Mouse (Mus musculus): ENCODE results near the gene Etv5. TPM values are rescaled to one million over a fixed set of nuclear protein-coding genes. Genes with fewer than 3 reads are reported as not detected.
A peak's percentile ranks its signal among the peaks of the same experiment; 100 is the strongest.

Etv5 gene
- 188 and 201 TPM in 2 replicates for polyA plus RNA-seq (2015; fragmentation: Nextera tagmentation; extraction: Ambion mirVana)

GRCm38 (mm10) chr16:22439499-22440177, at the start of gene Etv5:
TSS of gene Etv5 (minus strand) at chr16:22439719.
- H3K4me1 ChIP-seq (replicated peaks; ENCODE audit: control insufficient read depth, insufficient read depth, low read length): peaks cover 17% of the 10 kb centered on the region
- H3K9ac ChIP-seq (ENCODE audit: low read length): peak within 1 kb of the TSS; percentile 82
- H3K4me2 ChIP-seq (ENCODE audit: low read depth, low read length): peak within 1 kb of the TSS; percentile 90
- ATAC-seq (ENCODE audit: low read depth): peak; percentile 96
- 0% methylated on average over 59 of the region's 63 CpGs for WGBS
- peak within 1 kb of the TSS; percentile 85 for H3K4me3 ChIP-seq (ENCODE audit: low read length)
- H3K36me3 ChIP-seq (ENCODE audit: control insufficient read depth, insufficient read depth, low read length): no peaks in the 10 kb centered on the region
- no peaks in the 10 kb centered on the region for H3K9me3 ChIP-seq (ENCODE audit: control insufficient read depth, low read length)
- peak within 1 kb of the TSS; percentile 92 for H3K27ac ChIP-seq (ENCODE audit: low read length)
- H3K27me3 ChIP-seq (ENCODE audit: control insufficient read depth, insufficient read depth, low read depth, low read length): no peaks in the 10 kb centered on the region

- 81% methylated on average over 1 of the region's 1 CpGs for WGBS
- Histone ChIP-seq H3K9ac (ENCODE audit: low read length) (no peak overlapping the region), H3K4me1 (replicated peaks; ENCODE audit: control insufficient read depth, insufficient read depth, low read length) (no peaks in the 10 kb centered on the region; the same call in 1 of the 2 replicates), H3K4me2 (ENCODE audit: low read depth, low read length) (no peak overlapping the region), H3K27me3 (ENCODE audit: control insufficient read depth, insufficient read depth, low read depth, low read length) (no peaks in the 10 kb centered on the region), H3K9me3 (ENCODE audit: control insufficient read depth, low read length) (no peaks in the 10 kb centered on the region), H3K27ac (ENCODE audit: low read length) (no peak overlapping the region), H3K36me3 (ENCODE audit: control insufficient read depth, insufficient read depth, low read length) (no peaks in the 10 kb centered on the region), H3K4me3 (ENCODE audit: low read length) (no peak overlapping the region)
- ATAC-seq (ENCODE audit: low read depth): no peak
Observed at GRCm38 (mm10) chr16:22483900-22484299, 44.4 kb upstream of the Etv5 start.

GRCm38 (mm10) chr16:22479322-22479721, 39.8 kb upstream of the Etv5 start:
- no peaks in the 10 kb centered on the region; the same call in 1 of the 2 replicates for H3K4me1 ChIP-seq (replicated peaks; ENCODE audit: control insufficient read depth, insufficient read depth, low read length)
- no peaks in the 10 kb centered on the region for H3K27me3 ChIP-seq (ENCODE audit: control insufficient read depth, insufficient read depth, low read depth, low read length)
- no peaks in the 10 kb centered on the region for H3K9me3 ChIP-seq (ENCODE audit: control insufficient read depth, low read length)
- no peaks in the 10 kb centered on the region for H3K36me3 ChIP-seq (ENCODE audit: control insufficient read depth, insufficient read depth, low read length)
- H3K27ac ChIP-seq (ENCODE audit: low read length): no peak overlapping the region
- no peak overlapping the region for H3K9ac ChIP-seq (ENCODE audit: low read length)
- H3K4me2 ChIP-seq (ENCODE audit: low read depth, low read length): no peak overlapping the region
- H3K4me3 ChIP-seq (ENCODE audit: low read length): no peak overlapping the region
- WGBS: 86% methylated on average over 8 of the region's 8 CpGs
- no peak for ATAC-seq (ENCODE audit: low read depth)

DNA sequence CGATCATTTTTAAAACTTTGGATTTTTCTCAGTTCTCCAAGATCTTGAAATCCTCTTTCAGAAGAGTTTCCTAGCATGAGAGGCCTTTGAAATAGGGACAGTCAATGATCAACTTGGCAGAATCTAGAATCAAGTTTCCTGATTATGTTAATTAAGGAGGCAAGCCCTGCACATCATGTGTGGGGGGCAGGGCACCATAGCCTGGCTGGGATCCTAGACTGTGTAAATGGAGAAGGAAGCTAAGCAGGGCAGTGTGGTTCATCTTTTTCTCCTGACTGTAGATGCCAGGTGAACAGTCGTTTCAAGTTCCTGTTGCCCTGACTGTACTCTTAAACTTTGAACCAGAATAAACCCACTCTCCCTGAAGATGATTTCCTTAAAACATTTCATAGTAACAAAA, 32.2 kb upstream of the Etv5 start:
- Histone ChIP-seq H3K9me3 (ENCODE audit: control insufficient read depth, low read length) (no peaks in the 10 kb centered on the region), H3K36me3 (ENCODE audit: control insufficient read depth, insufficient read depth, low read length) (no peaks in the 10 kb centered on the region), H3K4me3 (ENCODE audit: low read length) (no peak overlapping the region), H3K27me3 (ENCODE audit: control insufficient read depth, insufficient read depth, low read depth, low read length) (no peaks in the 10 kb centered on the region), H3K9ac (ENCODE audit: low read length) (no peak overlapping the region), H3K4me2 (ENCODE audit: low read depth, low read length) (no peak overlapping the region), H3K4me1 (replicated peaks; ENCODE audit: control insufficient read depth, insufficient read depth, low read length) (0 out of 2 replicates have a peak, but pooled peaks cover 3% of the 10 kb centered on the region), H3K27ac (ENCODE audit: low read length) (no peak overlapping the region)
- WGBS: 61% methylated on average over 2 of the region's 2 CpGs
- ATAC-seq (ENCODE audit: low read depth): no peak

DNA sequence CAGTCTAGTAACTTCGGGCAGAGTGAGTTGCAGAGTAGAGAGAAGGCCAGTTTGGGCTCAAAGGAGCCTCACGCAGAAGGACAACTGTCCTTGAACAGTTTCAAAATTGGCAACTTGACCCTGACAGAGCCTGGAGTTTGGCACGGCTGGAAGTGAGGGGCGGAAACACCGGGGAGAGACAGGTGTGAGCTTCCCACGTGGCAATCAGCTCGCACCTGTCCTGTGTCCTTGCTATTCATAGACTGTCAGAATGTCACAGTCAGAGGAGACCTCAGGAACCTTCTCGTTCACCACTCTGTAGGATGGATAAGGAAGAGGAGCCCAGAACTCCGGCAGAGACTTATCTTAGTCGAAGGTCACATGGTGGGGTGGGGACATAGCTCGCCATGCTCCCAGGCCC, 29.9 kb upstream of the Etv5 start:
- H3K27ac ChIP-seq (ENCODE audit: low read length): no peak overlapping the region
- H3K9ac ChIP-seq (ENCODE audit: low read length): no peak overlapping the region
- no peaks in the 10 kb centered on the region for H3K27me3 ChIP-seq (ENCODE audit: control insufficient read depth, insufficient read depth, low read depth, low read length)
- no peaks in the 10 kb centered on the region for H3K9me3 ChIP-seq (ENCODE audit: control insufficient read depth, low read length)
- WGBS: 63% methylated on average over 11 of the region's 11 CpGs
- peak; percentile 26; the same call in 1 of the 2 replicates for ATAC-seq (ENCODE audit: low read depth)
- H3K4me2 ChIP-seq (ENCODE audit: low read depth, low read length): no peak overlapping the region
- H3K36me3 ChIP-seq (ENCODE audit: control insufficient read depth, insufficient read depth, low read length): no peaks in the 10 kb centered on the region
- H3K4me1 ChIP-seq (replicated peaks; ENCODE audit: control insufficient read depth, insufficient read depth, low read length): 0 out of 2 replicates have a peak, but pooled peaks cover 3% of the 10 kb centered on the region
- no peak overlapping the region for H3K4me3 ChIP-seq (ENCODE audit: low read length)

DNA sequence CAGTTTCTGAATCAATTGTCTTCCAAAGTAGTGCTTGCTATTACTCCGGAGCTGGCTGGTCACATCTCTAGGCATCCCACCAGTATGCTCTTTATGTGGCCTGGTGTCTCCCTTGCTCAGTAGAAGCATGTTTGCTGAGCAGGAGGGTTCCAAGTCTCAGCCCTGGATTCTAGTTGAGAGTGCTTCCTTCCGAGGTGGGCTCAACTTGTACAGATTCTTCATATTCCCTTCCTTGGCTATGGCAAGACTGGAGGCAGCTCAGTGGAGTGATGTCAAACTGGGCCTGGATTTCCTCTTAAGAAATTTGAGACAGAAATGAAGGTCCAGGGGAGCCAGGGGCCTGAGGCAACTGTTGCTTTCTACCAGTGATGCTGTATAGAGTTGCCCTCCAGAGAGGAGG, 27.6 kb upstream of the Etv5 start:
- H3K4me2 ChIP-seq (ENCODE audit: low read depth, low read length): no peak overlapping the region
- no peaks in the 10 kb centered on the region for H3K9me3 ChIP-seq (ENCODE audit: control insufficient read depth, low read length)
- H3K9ac ChIP-seq (ENCODE audit: low read length): no peak overlapping the region
- H3K27me3 ChIP-seq (ENCODE audit: control insufficient read depth, insufficient read depth, low read depth, low read length): no peaks in the 10 kb centered on the region
- no peak for ATAC-seq (ENCODE audit: low read depth)
- 75% methylated on average over 2 of the region's 2 CpGs for WGBS
- H3K4me3 ChIP-seq (ENCODE audit: low read length): no peak overlapping the region
- H3K36me3 ChIP-seq (ENCODE audit: control insufficient read depth, insufficient read depth, low read length): no peaks in the 10 kb centered on the region
- H3K27ac ChIP-seq (ENCODE audit: low read length): no peak overlapping the region
- 0 out of 2 replicates have a peak, but pooled peaks cover 3% of the 10 kb centered on the region for H3K4me1 ChIP-seq (replicated peaks; ENCODE audit: control insufficient read depth, insufficient read depth, low read length)

DNA sequence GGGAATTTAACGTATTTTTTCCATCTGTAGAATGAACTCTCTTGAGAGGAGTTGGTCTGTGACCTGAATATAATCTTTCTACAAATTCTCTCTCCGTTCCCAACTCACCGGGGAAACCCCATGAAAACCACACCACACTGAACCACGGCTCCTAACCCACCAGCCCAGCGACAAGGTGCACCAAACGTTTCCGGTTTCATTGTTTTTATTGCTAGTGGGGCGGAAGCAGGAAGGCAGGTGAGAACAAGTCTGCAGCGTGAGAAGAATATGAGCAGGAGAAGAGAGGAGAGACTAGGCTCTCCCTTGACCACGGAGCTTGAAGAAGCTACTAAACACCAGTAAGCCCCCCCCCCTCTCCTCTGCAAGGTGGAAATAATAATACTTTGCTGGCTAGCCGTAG, 26.9 kb upstream of the Etv5 start:
- no peak overlapping the region for H3K9ac ChIP-seq (ENCODE audit: low read length)
- 71% methylated on average over 11 of the region's 11 CpGs for WGBS
- no peak overlapping the region for H3K4me2 ChIP-seq (ENCODE audit: low read depth, low read length)
- no peak for ATAC-seq (ENCODE audit: low read depth)
- no peaks in the 10 kb centered on the region for H3K27me3 ChIP-seq (ENCODE audit: control insufficient read depth, insufficient read depth, low read depth, low read length)
- no peak overlapping the region for H3K4me3 ChIP-seq (ENCODE audit: low read length)
- H3K27ac ChIP-seq (ENCODE audit: low read length): no peak overlapping the region
- no peaks in the 10 kb centered on the region for H3K9me3 ChIP-seq (ENCODE audit: control insufficient read depth, low read length)
- no peaks in the 10 kb centered on the region for H3K36me3 ChIP-seq (ENCODE audit: control insufficient read depth, insufficient read depth, low read length)
- 0 out of 2 replicates have a peak, but pooled peaks cover 3% of the 10 kb centered on the region for H3K4me1 ChIP-seq (replicated peaks; ENCODE audit: control insufficient read depth, insufficient read depth, low read length)

DNA sequence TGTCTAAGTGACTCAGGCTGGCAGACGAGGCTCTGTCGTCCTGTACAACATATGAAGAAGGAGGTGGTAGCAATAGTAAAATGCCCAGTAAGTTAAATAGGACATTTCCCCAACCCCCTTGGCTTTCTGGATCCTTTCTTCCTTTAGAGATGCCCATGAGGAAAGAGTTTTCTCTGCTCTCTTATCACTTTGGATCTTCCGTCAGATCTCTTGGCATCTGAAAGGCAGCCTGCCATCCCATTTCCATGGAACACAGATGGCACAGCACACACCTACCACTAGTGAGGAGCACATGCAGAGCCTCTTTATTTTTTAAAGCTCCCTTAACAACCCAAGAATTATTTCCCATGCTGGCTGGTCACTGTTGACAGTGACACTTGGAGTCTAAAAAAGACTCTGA, 22.7 kb upstream of the Etv5 start:
- H3K27me3 ChIP-seq (ENCODE audit: control insufficient read depth, insufficient read depth, low read depth, low read length): no peaks in the 10 kb centered on the region
- no peaks in the 10 kb centered on the region for H3K4me1 ChIP-seq (replicated peaks; ENCODE audit: control insufficient read depth, insufficient read depth, low read length)
- H3K9ac ChIP-seq (ENCODE audit: low read length): no peak overlapping the region
- H3K4me3 ChIP-seq (ENCODE audit: low read length): no peak overlapping the region
- H3K9me3 ChIP-seq (ENCODE audit: control insufficient read depth, low read length): no peaks in the 10 kb centered on the region
- H3K36me3 ChIP-seq (ENCODE audit: control insufficient read depth, insufficient read depth, low read length): no peaks in the 10 kb centered on the region
- no peak overlapping the region for H3K27ac ChIP-seq (ENCODE audit: low read length)
- no peak for ATAC-seq (ENCODE audit: low read depth)
- H3K4me2 ChIP-seq (ENCODE audit: low read depth, low read length): no peak overlapping the region
- WGBS: 69% methylated on average over 3 of the region's 3 CpGs

GRCm38 (mm10) chr16:22461728-22462127, 22.2 kb upstream of the Etv5 start:
- peaks cover 3% of the 10 kb centered on the region; the same call in 1 of the 2 replicates for H3K4me1 ChIP-seq (replicated peaks; ENCODE audit: control insufficient read depth, insufficient read depth, low read length)
- no peaks in the 10 kb centered on the region for H3K36me3 ChIP-seq (ENCODE audit: control insufficient read depth, insufficient read depth, low read length)
- H3K27me3 ChIP-seq (ENCODE audit: control insufficient read depth, insufficient read depth, low read depth, low read length): no peaks in the 10 kb centered on the region
- ATAC-seq (ENCODE audit: low read depth): no peak
- H3K9ac ChIP-seq (ENCODE audit: low read length): no peak overlapping the region
- H3K9me3 ChIP-seq (ENCODE audit: control insufficient read depth, low read length): no peaks in the 10 kb centered on the region
- no peak overlapping the region for H3K4me3 ChIP-seq (ENCODE audit: low read length)
- no peak overlapping the region for H3K4me2 ChIP-seq (ENCODE audit: low read depth, low read length)
- 40% methylated on average over 6 of the region's 6 CpGs for WGBS
- no peak overlapping the region for H3K27ac ChIP-seq (ENCODE audit: low read length)

Data from lung, embryonic 16.5 days (tissue).